8 mouse cellular contexts compared by ENCODE assay signal in the genomic region with DNA sequence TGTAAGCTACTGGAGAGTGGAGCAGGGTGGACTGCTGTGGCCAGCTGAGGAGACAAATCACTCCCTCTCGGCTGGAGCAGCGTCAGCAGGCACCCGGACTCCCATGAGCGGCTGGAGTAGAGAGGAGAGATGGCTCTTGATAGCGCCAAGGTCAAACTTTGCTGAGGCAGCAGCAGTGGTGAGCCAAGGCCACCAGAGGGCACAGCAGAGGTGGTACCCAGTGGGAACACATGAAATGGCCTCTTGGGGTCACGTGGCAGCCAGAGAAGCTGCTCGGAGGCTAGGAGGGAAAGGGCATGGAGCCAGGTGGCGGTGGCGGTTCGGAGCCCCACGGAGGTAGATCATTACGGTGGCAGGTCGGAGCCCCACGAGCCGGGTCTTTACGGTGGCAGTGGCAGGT. TPM values are rescaled to one million over a fixed set of nuclear protein-coding genes. Genes with fewer than 3 reads are reported as not detected.
A peak's percentile ranks its signal among the peaks of the same experiment; 100 is the strongest.
DNase-seq lines count a peak whose midpoint lies in the region; ATAC-seq and TF ChIP-seq lines count a peak whose summit lies in the region.

No protein-coding gene starts in this region.

- no peak overlapping the region for H3K27ac ChIP-seq in cortical plate, adult 2 months (ENCODE audit: insufficient read depth, low read length)

- DNase-seq in gastrocnemius, adult 8-10 months (ENCODE audit: low spot score in 2 of 2) = peak; percentile 85 to 87
- peak; percentile 83 for DNase-seq in induced T-regulatory cell, adult 2 months (ENCODE audit: low read depth)
- peak; percentile 57 to 78 for DNase-seq in left cerebral cortex, adult 8-10 months (ENCODE audit: low spot score in 2 of 2)
- DNase-seq in right cerebral cortex, postnatal 10 days (ENCODE audit: low spot score in 2 of 2) = peak; percentile 85 to 86
- peak; percentile 85 for DNase-seq in urinary bladder, postnatal 14 days (ENCODE audit: low spot score)

- no peaks in the 10 kb centered on the region; the same call in 1 of the 2 replicates for H3K9me3 ChIP-seq in megakaryocyte, embryonic 14.5 days

- ATAC-seq in activated CD4-positive, CD25-positive, alpha-beta regulatory T cell, adult 4 months = peak; percentile 97

- no peak overlapping the region for H3K4me3 ChIP-seq in cortical plate, adult 2 months (ENCODE audit: insufficient read depth, low read length)
- peak overlapping the region; percentile 85 for H3K4me3 ChIP-seq in megakaryocyte, embryonic 14.5 days (replicated peaks)

- no peaks in the 10 kb centered on the region for H3K27me3 ChIP-seq in megakaryocyte, embryonic 14.5 days (replicated peaks)

- TF ChIP-seq CTCF in cortical plate, adult 2 months (IDR thresholded peaks at IDR 0.05; ENCODE audit: extremely low read depth, insufficient read depth, low read length) = peak; percentile 59

- no peaks in the 10 kb centered on the region for H3K36me3 ChIP-seq in megakaryocyte, embryonic 14.5 days (replicated peaks; ENCODE audit: low read length)

- H3K4me1 ChIP-seq in cortical plate, adult 2 months (ENCODE audit: control insufficient read depth, insufficient read depth, low read length) = no peaks in the 10 kb centered on the region
- H3K4me1 ChIP-seq in megakaryocyte, embryonic 14.5 days = peaks cover 68% of the 10 kb centered on the region

- TF ChIP-seq POLR2A in cortical plate, adult 2 months (IDR thresholded peaks at IDR 0.05; ENCODE audit: extremely low read depth, insufficient read depth, low read length) = no peak

RNA-seq across cellular contexts. Expression of a gene that starts 12.8 kb away (rescaled TPM):
- under 1 TPM; 0.32 to 0.46 TPM for polyA plus RNA-seq in activated CD4-positive, CD25-positive, alpha-beta regulatory T cell, adult 4 months (2017; shearing (Covaris generic))
- polyA plus RNA-seq in cortical plate, adult 2 months (2012; rRNA removed) = 14.4 and 14.5 TPM in 2 replicates
- under 1 TPM; 0.20 to 0.70 (median 0.41) TPM for total RNA-seq in gastrocnemius, adult 8-10 months (2022)
- total RNA-seq in left cerebral cortex, adult 8-10 months (2022) = 10 to 100 TPM; 10.5 to 15.0 (median 12.5) TPM
- polyA plus RNA-seq in megakaryocyte, embryonic 14.5 days (2012; ENCODE audit: insufficient read depth, low replicate concordance) = 0.22 and 0.34 TPM in 2 replicates

Comparison
In these comparisons a context has a peak if more than half of its experiments do, and no peak if none do; other contexts are left out.
1. RNA of a gene that starts 12.8 kb away (polyA plus RNA-seq): 14.4 to 14.5 TPM in cortical plate, adult 2 months; 0.32 to 0.46 TPM in activated CD4-positive, CD25-positive, alpha-beta regulatory T cell, adult 4 months and 0.22 to 0.34 TPM in megakaryocyte, embryonic 14.5 days; every median in the first group is over 10 times any median in the second.
2. Peak in every context shown above with its lines, with median percentiles within 50 percentile points of each other: DNase-seq.